14 mouse cellular contexts compared by ENCODE assay signal in the genomic region with DNA sequence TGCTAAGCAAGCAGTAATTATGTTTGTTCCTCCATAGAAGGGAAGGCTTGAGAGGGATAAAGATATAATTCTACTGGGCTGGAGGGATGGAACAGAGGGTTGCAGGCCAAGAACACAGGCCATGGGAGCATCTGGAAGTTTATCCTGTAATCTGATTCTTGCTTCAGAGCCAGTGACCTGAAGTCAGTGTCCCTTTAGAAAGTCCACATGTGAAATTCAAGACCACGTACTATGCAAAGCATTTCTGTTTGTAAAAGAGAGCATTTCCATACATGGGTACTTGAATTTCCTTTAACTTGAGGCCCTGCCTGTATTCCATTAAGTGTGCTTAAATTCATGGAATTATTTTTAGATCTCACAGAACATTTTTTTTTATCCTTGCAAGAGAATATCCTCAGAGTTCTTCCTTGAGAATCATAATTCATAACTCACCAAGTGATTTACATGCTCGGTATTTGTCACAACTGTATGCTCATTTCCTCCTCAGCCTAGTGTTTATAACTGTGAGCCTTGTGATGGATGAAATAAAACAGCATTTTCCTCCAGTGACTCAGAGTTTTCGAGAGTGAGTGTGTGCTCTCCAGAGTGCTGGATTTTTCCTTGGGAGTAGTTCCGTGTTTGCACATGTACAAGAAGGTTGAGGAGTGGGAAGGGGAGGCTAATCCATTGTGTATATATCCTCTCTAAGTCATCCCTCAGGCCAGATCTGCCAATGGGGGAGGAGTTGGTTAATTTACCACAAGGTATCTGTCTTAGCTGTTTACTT.
DNase-seq lines count a peak whose midpoint lies in the region; ATAC-seq and TF ChIP-seq lines count a peak whose summit lies in the region.
"Had no signal": no experiment of that assay in that cellular context is flagged by ENCODE, and none has a peak within 500 bp of the region (broad histone marks: within the 10 kb centered on the region; RNA-seq: fewer than 3 reads in every experiment).

No protein-coding gene starts in this region.

- no peak overlapping the region for H3K4me2 ChIP-seq in kidney, embryonic 14.5 days (replicated peaks; ENCODE audit: low read depth, low read length)
- H3K4me2 ChIP-seq in embryonic facial prominence, embryonic 15.5 days (replicated peaks), result no peak overlapping the region
- H3K4me2 ChIP-seq: forebrain, embryonic 13.5 days; liver, embryonic 15.5 days; neural tube, embryonic 13.5 days had no signal

- no peak overlapping the region for H3K4me3 ChIP-seq in kidney, embryonic 14.5 days (ENCODE audit: low read length)
- H3K4me3 ChIP-seq in embryonic facial prominence, embryonic 15.5 days (replicated peaks), result no peak overlapping the region
- H3K4me3 ChIP-seq: forebrain, embryonic 13.5 days; liver, embryonic 15.5 days; neural tube, embryonic 13.5 days had no signal

- TF ChIP-seq CTCF in Patski (IDR thresholded peaks at IDR 0.05), result no peak

- POLR2A ChIA-PET in Patski (lab: Charles Lee), result interaction anchor here (0.8 kb wide), 1 partner anchor 83 kb away, joined by 4 read pairs; no protein-coding TSS in a partner anchor

- H3K27me3 ChIP-seq in kidney, embryonic 14.5 days (ENCODE audit: control insufficient read depth, insufficient read depth, low read length), result no peaks in the 10 kb centered on the region
- no peaks in the 10 kb centered on the region for H3K27me3 ChIP-seq in Patski
- no peaks in the 10 kb centered on the region for H3K27me3 ChIP-seq in embryonic facial prominence, embryonic 15.5 days
- H3K27me3 ChIP-seq: forebrain, embryonic 13.5 days; liver, embryonic 15.5 days; neural tube, embryonic 13.5 days had no signal

- H3K4me1 ChIP-seq in kidney, embryonic 14.5 days (ENCODE audit: control insufficient read depth, insufficient read depth, low read length), result peaks cover 30% of the 10 kb centered on the region
- peaks cover 19% of the 10 kb centered on the region for H3K4me1 ChIP-seq in embryonic facial prominence, embryonic 15.5 days
- H3K4me1 ChIP-seq: forebrain, embryonic 13.5 days; liver, embryonic 15.5 days; neural tube, embryonic 13.5 days had no signal

- no peaks in the 10 kb centered on the region for H3K36me3 ChIP-seq in kidney, embryonic 14.5 days (ENCODE audit: control insufficient read depth, insufficient read depth, low read length)
- no peaks in the 10 kb centered on the region for H3K36me3 ChIP-seq in embryonic facial prominence, embryonic 15.5 days
- H3K36me3 ChIP-seq: liver, embryonic 15.5 days; neural tube, embryonic 13.5 days had no signal

- H3K27ac ChIP-seq in kidney, embryonic 14.5 days (ENCODE audit: low read depth, low read length), result peak overlapping the region; percentile 47; the same call in 1 of the 2 replicates
- peak overlapping the region; percentile 86 for H3K27ac ChIP-seq in embryonic facial prominence, embryonic 15.5 days (replicated peaks)
- H3K27ac ChIP-seq: forebrain, embryonic 13.5 days; liver, embryonic 15.5 days; neural tube, embryonic 13.5 days had no signal

- peak; percentile 74 for ATAC-seq in kidney, embryonic 14.5 days (ENCODE audit: low FRiP score, low TSS enrichment)
- peak; percentile 76 for ATAC-seq in Patski
- ATAC-seq in embryonic facial prominence, embryonic 15.5 days (ENCODE audit: insufficient number of reproducible peaks, low FRiP score, low TSS enrichment, low read depth), result peak; percentile 65
- ATAC-seq: forebrain, embryonic 13.5 days had no signal

- DNase-seq in kidney, postnatal 4 days, result no peak
- no peak for DNase-seq in Patski (ENCODE audit: low read depth, low spot score)
- DNase-seq in skeletal muscle tissue, adult 2 months (ENCODE audit: low read depth, low spot score), result peak; percentile 60
- DNase-seq in right cerebral cortex, postnatal 4 days, result no peak
- no peak for DNase-seq in spleen, postnatal 4 days (ENCODE audit: low spot score in 2 of 2)
- DNase-seq: cerebellum, postnatal 14 days; heart, postnatal 36 days; midbrain, embryonic 14.5 days; thymus, postnatal 14 days had no signal

- CTCF ChIA-PET in Patski (lab: Charles Lee), result interaction anchor here (0.9 to 2.7 kb wide), 2 partner anchors 13 to 23 kb away, joined by 3 to 9 read pairs; no protein-coding TSS in a partner anchor

- in situ Hi-C loops in Patski (cut with MboI; ENCODE audit: low pct_unique_long_range_greater_than_20kb), result no loop called here

- WGBS in kidney, embryonic 14.5 days, result 37% methylated on average over 4 of the region's 4 CpGs
- WGBS in embryonic facial prominence, embryonic 15.5 days, result 15% methylated on average over 4 of the region's 4 CpGs

- no peaks in the 10 kb centered on the region for H3K9me3 ChIP-seq in kidney, embryonic 14.5 days (ENCODE audit: control insufficient read depth, low read length)
- H3K9me3 ChIP-seq in embryonic facial prominence, embryonic 15.5 days (replicated peaks), result no peaks in the 10 kb centered on the region
- H3K9me3 ChIP-seq: forebrain, embryonic 13.5 days; liver, embryonic 15.5 days; neural tube, embryonic 13.5 days had no signal

- no peak overlapping the region for H3K9ac ChIP-seq in kidney, embryonic 14.5 days (ENCODE audit: low read depth, low read length)
- no peak overlapping the region for H3K9ac ChIP-seq in embryonic facial prominence, embryonic 15.5 days
- H3K9ac ChIP-seq: forebrain, embryonic 13.5 days; liver, embryonic 15.5 days; neural tube, embryonic 13.5 days had no signal
